Mouse (Mus musculus): ENCODE measurements around the gene Pgbd5. TPM values are rescaled to one million over a fixed set of nuclear protein-coding genes. Genes with fewer than 3 reads are reported as not detected.

Pgbd5 gene
- total RNA-seq, 2 experiments from 2014 or later: 0.15 to 0.50 TPM

DNA sequence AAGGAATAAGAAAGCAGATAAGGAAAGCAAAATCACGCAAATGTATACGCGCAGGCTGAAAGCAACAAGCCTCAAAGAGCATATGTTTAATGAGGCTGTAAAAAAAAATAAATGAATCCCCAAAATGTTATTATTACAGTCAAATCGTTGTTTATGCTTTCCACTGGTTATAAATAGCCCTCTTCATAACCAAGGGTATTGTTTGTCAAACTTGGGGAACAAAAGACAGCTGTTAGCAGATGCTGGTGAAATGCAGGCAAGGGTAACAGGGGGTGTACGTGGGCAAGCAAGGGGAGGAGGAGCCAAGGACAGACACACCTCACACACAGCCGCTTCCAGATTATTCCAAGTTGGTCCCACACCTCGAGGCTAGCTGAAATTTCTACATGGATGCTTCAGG, 44.1 kb downstream of the Pgbd5 start:
- Histone ChIP-seq H3K27ac (no peak overlapping the region), H3K4me3 (no peak overlapping the region)
- intact Hi-C loops (cut with DNase I): loop anchor here (10.0 kb wide), 1 partner anchor 279 kb away; no protein-coding TSS in a partner anchor
- DNase-seq: no peak
- TF ChIP-seq CTCF (IDR thresholded peaks at IDR 0.05): no peak

DNA sequence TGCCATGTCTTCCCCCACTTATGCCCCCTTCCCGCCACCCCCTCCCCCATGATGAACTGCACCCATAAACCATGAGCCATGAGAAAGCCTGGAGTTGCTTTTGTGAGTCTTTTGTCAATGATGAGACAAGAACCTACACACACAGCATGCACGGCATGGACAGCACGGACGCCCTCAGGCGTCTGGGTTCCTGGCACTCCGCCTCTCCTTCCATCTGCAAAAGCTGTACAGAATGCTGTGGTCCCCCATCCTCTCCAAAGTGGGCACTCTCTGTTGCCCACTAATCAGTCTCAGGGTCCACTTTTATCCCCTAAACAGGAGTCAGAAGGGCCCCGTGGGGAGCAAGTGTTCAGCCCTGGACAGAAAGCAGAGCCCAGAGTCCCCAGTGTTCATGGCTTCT, 44.5 kb downstream of the Pgbd5 start:
- no peak for TF ChIP-seq CTCF (IDR thresholded peaks at IDR 0.05)
- intact Hi-C loops (cut with DNase I): loop anchor here (10.0 kb wide), 1 partner anchor 280 kb away; no protein-coding TSS in a partner anchor
- no peak for DNase-seq
- Histone ChIP-seq H3K27ac (no peak overlapping the region), H3K4me3 (no peak overlapping the region)

DNA sequence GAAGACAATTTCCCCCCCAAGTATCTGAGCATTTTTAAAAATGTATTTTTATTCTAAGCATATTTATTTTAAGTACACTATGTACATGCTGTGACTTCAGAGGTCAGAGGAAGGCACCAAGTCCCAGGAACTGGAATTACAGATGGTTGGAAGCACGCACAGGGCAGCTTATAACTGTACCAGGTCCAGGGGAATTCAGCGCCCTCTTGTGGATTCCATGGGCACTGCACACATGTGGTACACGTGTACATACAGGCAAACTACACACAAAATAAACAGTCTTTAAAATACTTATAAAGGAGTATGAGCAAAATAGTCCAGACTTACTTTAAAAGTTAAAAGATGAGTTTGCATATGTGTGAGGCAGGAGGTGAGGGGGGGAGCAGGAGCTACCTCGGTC, 45.5 kb downstream of the Pgbd5 start:
- DNase-seq: no peak
- Histone ChIP-seq H3K27ac (no peak overlapping the region), H3K4me3 (no peak overlapping the region)
- intact Hi-C loops (cut with DNase I): loop anchor here (10.0 kb wide), 1 partner anchor 281 kb away; no protein-coding TSS in a partner anchor
- TF ChIP-seq CTCF (IDR thresholded peaks at IDR 0.05): peak; percentile 27; the same call in 1 of the 2 replicates

GRCm38 (mm10) chr8:124393013-124393412, 46.4 kb downstream of the Pgbd5 start:
- no peak overlapping the region for H3K27ac ChIP-seq
- no peak overlapping the region for H3K4me3 ChIP-seq
- no peak for TF ChIP-seq CTCF (IDR thresholded peaks at IDR 0.05)
- no peak for DNase-seq
- intact Hi-C loops (cut with DNase I): loop anchor here (10.0 kb wide), 1 partner anchor 282 kb away; no protein-coding TSS in a partner anchor

DNA sequence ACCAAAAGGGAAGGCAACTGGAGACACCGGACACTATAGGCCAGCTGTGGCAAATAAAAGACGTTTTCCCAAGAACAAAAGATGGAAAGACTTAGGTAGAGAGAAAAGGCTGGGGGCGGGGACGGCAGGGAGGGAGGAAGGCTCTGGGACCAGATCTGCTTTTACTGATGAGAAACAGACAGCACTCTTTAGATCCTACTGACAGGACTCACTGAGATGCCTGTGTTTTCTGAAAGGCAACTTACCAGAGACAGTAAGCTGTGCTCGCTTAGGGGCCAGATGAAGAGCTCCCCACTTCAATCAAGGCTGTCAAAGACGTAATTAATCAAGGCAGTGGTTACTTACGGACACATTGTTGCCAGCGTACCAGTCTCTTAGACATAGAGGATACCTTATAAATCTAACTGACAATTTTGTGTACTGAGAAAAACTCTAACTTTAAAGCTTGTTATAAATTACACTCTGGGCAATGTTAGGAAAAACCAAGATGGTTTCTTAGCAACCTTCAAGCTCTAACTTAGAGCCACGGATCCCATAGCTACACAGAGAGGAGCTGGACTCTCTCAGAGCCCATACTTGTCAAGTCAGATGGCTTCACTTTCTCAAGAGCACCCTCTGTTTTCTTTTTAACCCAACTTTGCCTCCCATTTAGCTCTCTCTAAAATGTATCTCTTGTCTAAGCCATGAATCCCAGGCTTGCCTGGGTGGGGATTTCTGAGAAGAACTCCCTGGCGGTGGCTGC, 47.0 kb downstream of the Pgbd5 start:
- Histone ChIP-seq H3K27ac (no peak overlapping the region), H3K4me3 (no peak overlapping the region)
- TF ChIP-seq CTCF (IDR thresholded peaks at IDR 0.05): no peak
- DNase-seq: no peak
- intact Hi-C loops (cut with DNase I): loop anchor here (10.0 kb wide), 1 partner anchor 282 kb away; no protein-coding TSS in a partner anchor

- DNase-seq: no peak
- H3K27ac ChIP-seq: no peak overlapping the region
- no peak overlapping the region for H3K4me3 ChIP-seq
- no peak for TF ChIP-seq CTCF (IDR thresholded peaks at IDR 0.05)
- intact Hi-C loops (cut with DNase I): loop anchor here (10.0 kb wide), 1 partner anchor 284 kb away; no protein-coding TSS in a partner anchor
Observed at GRCm38 (mm10) chr8:124391191-124391590, 48.3 kb downstream of the Pgbd5 start.

GRCm38 (mm10) chr8:124389495-124389894, 50.0 kb downstream of the Pgbd5 start:
- no peak for TF ChIP-seq CTCF (IDR thresholded peaks at IDR 0.05)
- intact Hi-C loops (cut with DNase I): no loop called here
- no peak for DNase-seq

GRCm38 (mm10) chr8:124386225-124386899, 53.1 kb downstream of the Pgbd5 start:
- TF ChIP-seq CTCF (IDR thresholded peaks at IDR 0.05): no peak
- Histone ChIP-seq H3K27ac (peak overlapping the region; percentile 46), H3K4me3 (no peak overlapping the region)
- intact Hi-C loops (cut with DNase I): no loop called here
- DNase-seq: no peak

More at GRCm38 (mm10) chr8:124389495-124389894, 50.0 kb downstream of the Pgbd5 start:
- Histone ChIP-seq H3K4me3 (no peak overlapping the region), H3K27ac (no peak overlapping the region)

DNA sequence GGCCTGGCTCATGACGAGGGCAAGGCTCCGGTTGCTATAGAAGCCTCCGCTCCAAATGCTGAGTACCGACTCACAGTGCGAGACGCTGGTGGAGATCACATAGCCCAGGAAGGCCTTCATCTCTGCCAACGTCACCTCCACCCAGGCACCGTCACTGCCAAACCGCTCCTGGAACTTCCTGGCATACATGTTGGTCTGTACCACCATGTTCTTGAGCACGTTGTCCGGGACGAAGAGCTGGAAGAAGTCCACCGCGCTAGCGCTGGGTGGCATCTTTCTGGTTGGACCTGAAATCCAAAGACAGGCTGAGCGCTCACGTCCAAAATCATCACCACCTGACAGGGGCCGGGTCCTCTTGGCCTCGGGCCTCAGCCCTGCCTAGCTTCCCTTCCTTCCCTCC, 55.1 kb downstream of the Pgbd5 start:
- DNase-seq: no peak
- TF ChIP-seq CTCF (IDR thresholded peaks at IDR 0.05): no peak
- Histone ChIP-seq H3K27ac (no peak overlapping the region), H3K4me3 (no peak overlapping the region)
- intact Hi-C loops (cut with DNase I): no loop called here

GRCm38 (mm10) chr8:124382235-124382634, 57.2 kb downstream of the Pgbd5 start:
- no peak for DNase-seq
- TF ChIP-seq CTCF (IDR thresholded peaks at IDR 0.05): no peak
- intact Hi-C loops (cut with DNase I): no loop called here

DNA sequence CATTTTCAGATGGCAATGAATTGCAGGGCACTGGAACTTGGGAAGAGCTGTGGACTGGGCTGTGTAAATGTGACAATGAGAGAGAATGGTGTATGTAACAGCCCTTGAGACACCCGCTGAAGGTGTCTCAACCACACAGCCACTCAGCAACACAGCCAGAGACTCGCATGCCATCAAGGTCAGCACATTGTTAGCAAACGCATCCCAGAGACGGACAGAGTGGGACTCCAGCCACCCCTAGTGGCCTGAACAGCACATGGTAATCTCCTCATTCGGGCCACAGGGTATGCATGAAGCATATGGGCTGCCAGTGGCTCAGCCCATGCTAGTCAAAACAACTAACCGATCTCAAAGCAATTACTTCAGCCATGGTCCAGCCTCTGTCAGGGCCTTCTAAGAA, 60.2 kb downstream of the Pgbd5 start:
- TF ChIP-seq CTCF (IDR thresholded peaks at IDR 0.05): no peak
- no peak for DNase-seq

More at GRCm38 (mm10) chr8:124382235-124382634, 57.2 kb downstream of the Pgbd5 start:
- H3K27ac ChIP-seq: no peak overlapping the region
- H3K4me3 ChIP-seq: no peak overlapping the region

DNA sequence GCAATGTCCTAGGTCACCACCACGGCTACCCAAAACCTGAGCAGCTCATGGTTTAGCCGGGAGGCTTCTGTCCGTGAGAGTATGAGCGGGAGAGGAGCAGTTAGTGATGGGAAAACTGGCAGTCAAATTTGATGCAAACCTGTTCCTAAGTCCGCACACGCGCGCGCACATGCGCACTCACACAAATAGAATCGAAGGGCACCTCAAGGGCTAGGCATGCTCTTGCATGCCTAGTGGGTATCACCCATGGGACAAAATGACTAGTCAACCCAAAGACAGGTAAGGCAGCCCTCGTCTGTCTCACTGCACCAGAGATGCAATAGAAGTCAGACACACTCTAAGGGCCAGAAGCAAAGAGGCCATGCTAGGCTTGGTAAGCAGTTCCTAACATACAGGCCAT, 63.1 kb downstream of the Pgbd5 start:
- Histone ChIP-seq H3K27ac (no peak overlapping the region), H3K4me3 (no peak overlapping the region)
- no peak for TF ChIP-seq CTCF (IDR thresholded peaks at IDR 0.05)
- intact Hi-C loops (cut with DNase I): no loop called here
- DNase-seq: no peak

More for the DNA sequence above, 60.2 kb downstream of the Pgbd5 start:
- Histone ChIP-seq H3K4me3 (no peak overlapping the region), H3K27ac (no peak overlapping the region)
- intact Hi-C loops (cut with DNase I): no loop called here

- DNase-seq: no peak
- no peak overlapping the region for H3K27ac ChIP-seq
- TF ChIP-seq CTCF (IDR thresholded peaks at IDR 0.05): no peak
- no peak overlapping the region for H3K4me3 ChIP-seq
- intact Hi-C loops (cut with DNase I): no loop called here
Observed at GRCm38 (mm10) chr8:124375727-124376126, 63.7 kb downstream of the Pgbd5 start.

All from gastrocnemius, adult 2 months (tissue).